Mouse (Mus musculus) ES-Bruce4 (cell line): ENCODE measurements at regions not wholly inside any gene's neighbourhood (a gene's known extent, or its start where the extent isn't known, plus 50 kb on each side); places are given as distances from the start of the nearest gene placed in this dataset.
A peak's percentile ranks its signal among the peaks of the same experiment; 100 is the strongest.
"Not testable (repeated sequence)": the region's sequence is repeated elsewhere in the genome, so short reads cannot be mapped to it uniquely, and the experiment has no call there.

ENCODE experiments used
- H3K27ac ChIP-seq: 2 replicates; pipeline ENCODE4 v1.5.1; 2012; ENCODE audit warnings: low read length, inconsistent platforms; ENCODE audit not compliant: insufficient read depth
- H3K27me3 ChIP-seq: 2 replicates; pipeline ENCODE4 v1.6.1; 2012; ENCODE audit warnings: mild to moderate bottlenecking, low read length, inconsistent platforms; ENCODE audit not compliant: control insufficient read depth, poor library complexity, insufficient read depth, severe bottlenecking
- H3K36me3 ChIP-seq: 2 replicates; pipeline ENCODE4 v1.6.1; 2012; ENCODE audit warnings: inconsistent platforms, mild to moderate bottlenecking, low read length, moderate library complexity; ENCODE audit not compliant: control insufficient read depth, poor library complexity, insufficient read depth, severe bottlenecking
- H3K4me1 ChIP-seq: one replicate; pipeline ENCODE4 v1.8.1; 2011; ENCODE audit warnings: low read length; ENCODE audit not compliant: control insufficient read depth, insufficient read depth
- H3K4me3 ChIP-seq: 2 replicates; pipeline ENCODE4 v1.5.1; 2011; ENCODE audit warnings: low read depth, mild to moderate bottlenecking, low read length
- H3K9ac ChIP-seq: 2 replicates; pipeline ENCODE4 v1.6.1; 2012; ENCODE audit warnings: low read depth, mild to moderate bottlenecking, inconsistent platforms; ENCODE audit not compliant: poor library complexity, severe bottlenecking
- H3K9me3 ChIP-seq: replicated peaks from 2 replicates; pipeline ENCODE4 v1.6.1; 2012; ENCODE audit warnings: mild to moderate bottlenecking, low read length, inconsistent platforms; ENCODE audit not compliant: control insufficient read depth, poor library complexity, insufficient read depth, severe bottlenecking
- CTCF ChIP-seq: IDR thresholded peaks from one replicate; pipeline ENCODE4 v1.8.1; 2011; ENCODE audit warnings: low read depth, low read length
- EP300 ChIP-seq: IDR thresholded peaks from 2 replicates; pipeline ENCODE4 v1.6.1; 2011; ENCODE audit warnings: low read depth, low read length; ENCODE audit not compliant: insufficient read depth
- POLR2A ChIP-seq: IDR thresholded peaks from one replicate; pipeline ENCODE4 v1.8.1; 2011; ENCODE audit warnings: low read length; ENCODE audit not compliant: insufficient read depth

DNA sequence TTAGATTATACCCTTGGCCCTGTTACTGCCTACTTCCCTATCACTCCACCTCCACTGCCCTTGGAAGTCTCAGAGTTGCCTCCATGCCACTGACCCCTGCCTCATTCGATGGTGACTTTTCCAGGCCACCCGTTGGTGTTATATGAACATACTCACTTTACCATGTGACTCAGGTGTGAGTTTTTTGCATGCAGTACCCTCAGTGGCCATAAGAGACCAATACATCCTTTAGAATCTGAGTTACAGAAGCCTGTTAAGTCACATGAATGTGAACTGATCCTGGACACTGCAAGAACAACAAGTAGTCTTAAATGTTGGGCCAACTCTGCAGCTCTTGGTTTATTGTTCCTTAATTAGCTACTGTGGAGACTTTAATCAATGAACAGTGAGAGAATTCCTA lies 167.6 kb downstream of the Crisp4 start:
- no peaks in the 10 kb centered on the region for H3K36me3 ChIP-seq
- H3K27ac ChIP-seq = no peak overlapping the region
- no peak overlapping the region for H3K4me3 ChIP-seq
- H3K9ac ChIP-seq = no peak overlapping the region
- TF ChIP-seq EP300 = no peak
- no peak for TF ChIP-seq CTCF
- no peak for TF ChIP-seq POLR2A
- no peaks in the 10 kb centered on the region for H3K4me1 ChIP-seq
- H3K27me3 ChIP-seq = no peaks in the 10 kb centered on the region
- no peaks in the 10 kb centered on the region for H3K9me3 ChIP-seq

DNA sequence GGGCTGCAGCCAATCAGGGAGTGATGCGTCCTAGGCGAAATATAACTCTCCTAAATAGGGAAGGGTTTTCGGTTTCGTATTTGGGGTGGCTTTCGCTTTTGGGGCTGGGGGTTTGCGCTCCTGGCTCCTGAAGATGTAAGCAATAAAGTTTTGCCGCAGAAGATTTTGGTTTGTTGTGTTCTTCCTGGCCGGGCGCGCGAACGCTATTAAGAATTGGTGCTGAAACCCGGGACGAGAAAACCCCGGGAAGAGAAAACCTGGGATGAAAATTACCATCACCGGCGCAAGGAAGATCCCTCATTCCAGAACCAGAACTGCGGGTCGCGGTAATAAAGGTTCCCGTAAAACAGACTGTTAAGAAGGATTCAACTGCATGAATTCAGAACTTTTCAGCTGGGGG lies 188.8 kb downstream of the Crisp4 start:
- not testable (repeated sequence) for H3K9ac ChIP-seq, H3K4me1 ChIP-seq, H3K27ac ChIP-seq, H3K4me3 ChIP-seq, H3K36me3 ChIP-seq, H3K9me3 ChIP-seq, H3K27me3 ChIP-seq

DNA sequence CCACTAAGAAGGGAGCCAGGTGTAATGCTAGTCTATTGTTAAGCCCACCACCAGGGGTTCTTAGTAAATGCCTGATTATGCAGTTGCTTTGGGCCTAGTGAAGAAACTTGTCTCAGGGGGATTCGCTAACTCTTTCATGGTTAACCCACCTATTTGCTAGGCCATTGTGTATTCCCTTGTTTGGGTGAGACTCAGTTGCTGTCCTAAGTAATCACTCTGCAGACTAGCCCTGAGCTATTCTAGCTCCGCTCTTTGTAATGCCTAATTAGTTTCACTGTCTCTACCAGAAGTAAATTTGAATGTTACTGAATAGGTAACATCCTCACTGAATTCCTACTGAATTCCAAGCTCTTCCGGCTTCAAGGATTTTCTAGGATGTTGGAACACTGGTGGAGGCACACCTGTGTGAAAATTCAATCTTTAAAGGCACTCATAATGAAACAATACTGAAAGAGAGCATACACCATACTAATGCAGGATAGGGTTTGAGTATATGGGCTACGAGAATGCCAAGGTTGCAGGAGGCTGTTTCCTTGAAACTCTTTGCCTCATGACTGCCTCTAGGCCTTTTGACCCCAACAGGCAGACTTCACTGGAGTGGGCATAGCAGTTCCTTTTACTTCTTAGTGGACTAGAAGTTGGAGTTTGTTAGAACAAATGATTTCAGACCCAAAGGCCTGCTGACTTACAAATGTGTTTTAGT lies 213.4 kb downstream of the Crisp4 start:
- H3K9ac ChIP-seq, H3K4me1 ChIP-seq, H3K36me3 ChIP-seq, H3K4me3 ChIP-seq, H3K27me3 ChIP-seq: not testable (repeated sequence)
- H3K9me3 ChIP-seq = peaks cover 28% of the 10 kb centered on the region
- H3K27ac ChIP-seq = peak overlapping the region; percentile 99
